Mouse (Mus musculus) heart, embryonic 14.5 days (tissue): Measurements from ENCODE around the gene 1700029P11Rik. TPM values are rescaled to one million over a fixed set of nuclear protein-coding genes. Genes with fewer than 3 reads are reported as not detected.

Experiments
- ATAC-seq: fragments of 200-750 bp; cut with Nextera tagmentation; 2 replicates; pipeline ENCODE4 v1.8.0; 2017; ENCODE audit warnings: low read depth, moderate TSS enrichment; ENCODE audit not compliant: insufficient number of reproducible peaks, insufficient read depth, low FRiP score
- H3K27ac ChIP-seq, 2 experiments: fragments of 200-500 bp in 1 of 2; fragments of 300-500 bp in 1 of 2; sonication (generic) in 1 of 2; replicated peaks in 1 of 2; 2 replicates each; pipeline ENCODE4 v1.5.1; 2012 to 2014; ENCODE audit warnings: low read depth in 2 of 2, low read length in 2 of 2, control low read depth in 1 of 2, mild to moderate bottlenecking in 1 of 2, mixed read lengths in 1 of 2; ENCODE audit not compliant: control insufficient read depth in 1 of 2, insufficient read depth in 1 of 2
- H3K27me3 ChIP-seq: fragments of 300-500 bp; sonication (generic); 2 replicates; pipeline ENCODE4 v1.6.1; 2014; ENCODE audit warnings: mild to moderate bottlenecking, low read length, control low read depth; ENCODE audit not compliant: control insufficient read depth, insufficient read depth
- H3K36me3 ChIP-seq: fragments of 300-500 bp; sonication (generic); 2 replicates; pipeline ENCODE4 v1.6.1; 2014; ENCODE audit warnings: mild to moderate bottlenecking, control low read depth, low read length, mixed read lengths; ENCODE audit not compliant: control insufficient read depth, insufficient read depth
- H3K4me1 ChIP-seq, 2 experiments: fragments of 200-500 bp in 1 of 2; fragments of 300-500 bp in 1 of 2; sonication (generic) in 1 of 2; 2 replicates each; pipeline ENCODE4 v1.6.1; 2012 to 2014; ENCODE audit warnings: low read length in 2 of 2, control low read depth in 1 of 2, mixed read lengths in 1 of 2; ENCODE audit not compliant: control insufficient read depth in 2 of 2, insufficient read depth in 2 of 2
- H3K4me2 ChIP-seq: fragments of 300-500 bp; sonication (generic); 2 replicates; pipeline ENCODE4 v1.6.1; 2014; ENCODE audit warnings: mild to moderate bottlenecking, low read length
- H3K4me3 ChIP-seq, 2 experiments: fragments of 200-500 bp in 1 of 2; fragments of 300-500 bp in 1 of 2; sonication (generic) in 1 of 2; 2 replicates each; pipeline ENCODE4 v1.5.1; 2012 to 2014; ENCODE audit warnings: low read length in 2 of 2, mild to moderate bottlenecking in 2 of 2, control low read depth in 1 of 2, low read depth in 1 of 2, moderate library complexity in 1 of 2; ENCODE audit not compliant: control insufficient read depth in 1 of 2, insufficient read depth in 1 of 2
- H3K9ac ChIP-seq: fragments of 300-500 bp; sonication (generic); 2 replicates; pipeline ENCODE4 v1.6.1; 2014; ENCODE audit warnings: mild to moderate bottlenecking, low read length
- H3K9me3 ChIP-seq: fragments of 300-500 bp; sonication (generic); 2 replicates; pipeline ENCODE4 v1.6.1; 2016; ENCODE audit warnings: low read length, control low read depth; ENCODE audit not compliant: control insufficient read depth
- WGBS: fragments of 180-500 bp; shearing (Covaris S2); extraction: QIAGEN DNeasy Blood & Tissue Kit; methylation state at CpG from one replicate; pipeline ENCODE4 v1.1.7; 2014; 5-methylcytosine and 5-hydroxymethylcytosine counted together
- polyA plus RNA-seq: library from polyadenylated mRNA; unstranded; fragments of >200 nt; fragmentation: Nextera tagmentation; extraction: Ambion mirVana; gene quantifications from 2 replicates; pipeline ENCODE4 v1.2.1, GENCODE M21; 2014

The 1700029P11Rik gene
- polyA plus RNA-seq, 1 experiment from 2014 or later = not detected

- H3K27ac ChIP-seq = no peak overlapping the region
- no peaks in the 10 kb centered on the region for H3K27me3 ChIP-seq
- no peak overlapping the region for H3K9ac ChIP-seq
- ATAC-seq = no peak
- no peak overlapping the region for H3K4me2 ChIP-seq
- H3K9me3 ChIP-seq = no peaks in the 10 kb centered on the region
- peaks cover 1 to 2% of the 10 kb centered on the region in 2 experiments; a peak in 1 of 4 replicates for H3K4me1 ChIP-seq
- no peak overlapping the region for H3K4me3 ChIP-seq
- WGBS = 86% methylated on average over 7 of the region's 7 CpGs
- peaks cover 97% of the 10 kb centered on the region for H3K36me3 ChIP-seq
Measured at GRCm38 (mm10) chr15:82027726-82028125, 47.4 kb downstream of the 1700029P11Rik start.

Other genes starting within 250 kb of the 1700029P11Rik start
- gene Zc3h7b, start 235.5 kb upstream of the 1700029P11Rik start, polyA plus RNA-seq = 23.1 and 26.6 TPM in 2 replicates
- gene Rangap1, start 235.0 kb upstream of the 1700029P11Rik start, polyA plus RNA-seq = 71.1 and 75.3 TPM in 2 replicates
- gene Tef, start 178.1 kb upstream of the 1700029P11Rik start, polyA plus RNA-seq = 23.4 and 25.8 TPM in 2 replicates
- 10.3 and 12.4 TPM in 2 replicates for gene Tob2, start 121.7 kb upstream of the 1700029P11Rik start, polyA plus RNA-seq
- 103 and 106 TPM in 2 replicates for gene Phf5a, start 108.6 kb upstream of the 1700029P11Rik start, polyA plus RNA-seq
- gene Aco2, start 108.2 kb upstream of the 1700029P11Rik start, polyA plus RNA-seq = 571 and 598 TPM in 2 replicates
- 154 and 156 TPM in 2 replicates for gene Polr3h, start 54.3 kb upstream of the 1700029P11Rik start, polyA plus RNA-seq
- 5.5 and 6.7 TPM in 2 replicates for gene Csdc2, start 43.8 kb upstream of the 1700029P11Rik start, polyA plus RNA-seq
- gene Pmm1, start 19.6 kb upstream of the 1700029P11Rik start, polyA plus RNA-seq = 18.3 and 19.7 TPM in 2 replicates
- 57.7 and 64.1 TPM in 2 replicates for gene Xrcc6, start 7.3 kb downstream of the 1700029P11Rik start, polyA plus RNA-seq
- 19.8 and 21.8 TPM in 2 replicates for gene Desi1, start 53.3 kb downstream of the 1700029P11Rik start, polyA plus RNA-seq
- gene Snu13, start 67.1 kb downstream of the 1700029P11Rik start, polyA plus RNA-seq = 160 and 178 TPM in 2 replicates
- gene 4930407I10Rik, start 78.6 kb downstream of the 1700029P11Rik start, polyA plus RNA-seq = not detected in 2 replicates
- not detected in 2 replicates for gene Mei1, start 89.5 kb downstream of the 1700029P11Rik start, polyA plus RNA-seq
- 7.1 and 8.5 TPM in 2 replicates for gene Ccdc134, start 147.4 kb downstream of the 1700029P11Rik start, polyA plus RNA-seq
- gene Srebf2, start 166.6 kb downstream of the 1700029P11Rik start, polyA plus RNA-seq = 59.8 and 62.1 TPM in 2 replicates
- gene Shisa8, start 232.3 kb downstream of the 1700029P11Rik start, polyA plus RNA-seq = 0.22 and 0.42 TPM in 2 replicates
- 0.11 and 0.16 TPM in 2 replicates for gene Tnfrsf13c, start 243.8 kb downstream of the 1700029P11Rik start, polyA plus RNA-seq